Comparison of ENCODE assay signal across 18 mouse cellular contexts in the genomic region with DNA sequence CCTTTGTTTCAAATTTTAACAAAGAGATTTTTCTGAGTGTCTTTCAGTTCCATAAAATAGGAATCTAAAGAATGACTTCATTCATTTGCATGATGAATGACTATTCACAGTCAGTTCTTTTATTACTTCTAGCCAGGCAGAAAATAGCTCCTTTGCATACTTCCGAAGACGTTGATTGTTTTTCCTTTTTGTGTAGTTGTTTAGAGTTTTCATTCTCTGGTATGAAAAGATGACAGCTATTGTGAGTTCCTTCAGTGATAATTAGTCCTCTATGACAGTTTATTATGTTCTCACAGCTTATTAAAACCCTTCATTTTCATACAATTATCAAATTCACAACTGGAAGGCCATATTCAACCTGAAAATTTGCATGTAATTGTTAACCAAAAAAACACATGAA.
"Had no signal": no experiment of that assay in that cellular context is flagged by ENCODE, and none has a peak within 500 bp of the region (broad histone marks: within the 10 kb centered on the region; RNA-seq: fewer than 3 reads in every experiment).

No protein-coding gene starts in this region.

- H3K9ac ChIP-seq: liver, postnatal 0 days; lung, embryonic 15.5 days; midbrain, embryonic 13.5 days; midbrain, embryonic 15.5 days; neural tube, embryonic 12.5 days; stomach, embryonic 15.5 days had no signal

- DNase-seq: liver, postnatal 0 days; lung, adult 2 months; lung, postnatal 14 days; lung, postnatal 36 days; right cerebral cortex, postnatal 14 days; thymus, adult 2 months; thymus, postnatal 25 days; thymus, postnatal 4 days had no signal

- H3K27ac ChIP-seq: lung, embryonic 15.5 days; macrophage; midbrain, embryonic 13.5 days; midbrain, embryonic 15.5 days; neural tube, embryonic 12.5 days; stomach, embryonic 15.5 days; stomach, postnatal 0 days had no signal

- H3K9me3 ChIP-seq: lung, embryonic 15.5 days; megakaryocyte, embryonic 14.5 days; midbrain, embryonic 15.5 days; neural tube, embryonic 12.5 days; stomach, embryonic 15.5 days had no signal

- ATAC-seq: liver, postnatal 0 days; lung, postnatal 0 days; midbrain, embryonic 13.5 days; midbrain, embryonic 15.5 days had no signal

- H3K27me3 ChIP-seq: lung, embryonic 15.5 days; megakaryocyte, embryonic 14.5 days; midbrain, embryonic 15.5 days; neural tube, embryonic 12.5 days; stomach, embryonic 15.5 days had no signal

- H3K4me2 ChIP-seq: lung, embryonic 15.5 days; midbrain, embryonic 11.5 days; midbrain, embryonic 13.5 days; midbrain, embryonic 15.5 days; neural tube, embryonic 12.5 days; stomach, embryonic 15.5 days had no signal

- H3K36me3 ChIP-seq: lung, embryonic 15.5 days; midbrain, embryonic 13.5 days; midbrain, embryonic 15.5 days; neural tube, embryonic 12.5 days; stomach, embryonic 15.5 days had no signal

- H3K4me3 ChIP-seq: lung, embryonic 15.5 days; megakaryocyte, embryonic 14.5 days; midbrain, embryonic 13.5 days; midbrain, embryonic 15.5 days; neural tube, embryonic 12.5 days; stomach, embryonic 15.5 days had no signal

- H3K4me1 ChIP-seq: lung, embryonic 15.5 days; megakaryocyte, embryonic 14.5 days; midbrain, embryonic 13.5 days; midbrain, embryonic 15.5 days; neural tube, embryonic 12.5 days; stomach, embryonic 15.5 days had no signal
